Mouse (Mus musculus) urinary bladder, adult 2 months (tissue): ENCODE data around the gene F2. TPM values are rescaled to one million over a fixed set of nuclear protein-coding genes. Genes with fewer than 3 reads are reported as not detected.

Experiments used
- polyA plus RNA-seq: library from polyadenylated mRNA; depleted of rRNA; stranded (reverse); fragments of >200 nt; gene quantifications from 2 replicates; pipeline ENCODE4 v1.2.3, GENCODE M21; 2012; rRNA removed

Gene F2
- polyA plus RNA-seq, 1 experiment = 0.33 TPM

Other genes starting within 250 kb of the F2 start
- gene 1110051M20Rik, start 191.7 kb downstream of the F2 start, polyA plus RNA-seq = 21.0 and 25.7 TPM in 2 replicates
- 4.4 and 5.8 TPM in 2 replicates for gene Lrp4, start 178.9 kb downstream of the F2 start, polyA plus RNA-seq
- gene Ckap5, start 109.7 kb downstream of the F2 start, polyA plus RNA-seq = 19.6 and 22.9 TPM in 2 replicates
- 15.3 and 16.5 TPM in 2 replicates for gene Zfp408, start 13.4 kb upstream of the F2 start, polyA plus RNA-seq
- 127 and 128 TPM in 2 replicates for gene Arhgap1, start 13.4 kb upstream of the F2 start, polyA plus RNA-seq
- 37.0 and 38.0 TPM in 2 replicates for gene Atg13, start 74.2 kb upstream of the F2 start, polyA plus RNA-seq
- 5.5 and 8.4 TPM in 2 replicates for gene Harbi1, start 74.4 kb upstream of the F2 start, polyA plus RNA-seq
- 12.3 and 18.2 TPM in 2 replicates for gene Ambra1, start 93.7 kb upstream of the F2 start, polyA plus RNA-seq